Mouse (Mus musculus): Measurements from ENCODE around the gene Pum1.

DNA sequence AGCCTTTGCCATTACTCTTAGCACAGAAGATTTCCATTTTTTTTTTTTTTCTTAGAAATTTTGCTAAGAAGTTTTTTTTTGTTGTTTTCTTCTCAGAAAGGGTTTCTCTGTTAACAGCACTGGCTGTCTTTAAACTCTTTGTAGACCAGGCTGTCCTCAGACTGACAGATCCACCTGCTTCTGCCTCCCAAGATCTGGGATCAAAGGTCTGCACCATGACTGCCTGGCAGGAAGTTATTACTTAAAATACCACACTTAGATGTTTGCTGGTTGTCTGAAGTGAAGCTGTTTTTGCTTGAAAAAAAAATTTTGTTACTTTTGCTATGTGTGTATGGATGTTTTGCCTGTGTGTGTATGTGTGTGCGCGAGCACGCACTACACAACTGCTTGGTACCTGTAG lies 40.5 kb downstream of the Pum1 start:
- TF ChIP-seq CTCF (IDR thresholded peaks at IDR 0.05; ENCODE audit: low read depth) (no peak), EP300 (IDR thresholded peaks at IDR 0.05; ENCODE audit: low read depth) (no peak)

Measured in heart, postnatal 0 days (tissue).